Mouse (Mus musculus) C2C12 (cell line): ENCODE results near the gene Gstm7.

Experiments
- CEBPB ChIP-seq: IDR thresholded peaks from one replicate; pipeline ENCODE4 v1.6.1; 2011; ENCODE audit warnings: low read depth, mild to moderate bottlenecking, control low read depth, moderate library complexity
- CTCF ChIP-seq: IDR thresholded peaks from one replicate; pipeline ENCODE4 v1.5.1; 2011; ENCODE audit not compliant: control insufficient read depth, insufficient read depth, insufficient read length
- MAX ChIP-seq: IDR thresholded peaks from one replicate; pipeline ENCODE4 v1.6.1; 2011; ENCODE audit warnings: mild to moderate bottlenecking, control low read depth
- MYOD1 ChIP-seq: IDR thresholded peaks from one replicate; pipeline ENCODE4 v1.6.1; 2011; ENCODE audit warnings: low read depth; ENCODE audit not compliant: control insufficient read depth, insufficient read length
- USF1 ChIP-seq: IDR thresholded peaks from one replicate; pipeline ENCODE4 v1.6.1; 2011; ENCODE audit warnings: low read depth, mild to moderate bottlenecking, control low read depth, moderate library complexity

- TF ChIP-seq CTCF (no peak), USF1 (no peak), MYOD1 (no peak), MAX (no peak), CEBPB (no peak)
Measured at GRCm38 (mm10) chr3:107887674-107888495, 43.7 kb downstream of the Gstm7 start.
